Mouse (Mus musculus) megakaryocyte, embryonic 14.5 days (primary cell): ENCODE results near the gene Rab23. TPM values are rescaled to one million over a fixed set of nuclear protein-coding genes. Genes with fewer than 3 reads are reported as not detected.

Source experiments
- H3K27me3 ChIP-seq: replicated peaks from 2 replicates; pipeline ENCODE3; 2012; ENCODE audit warnings: inconsistent platforms
- H3K36me3 ChIP-seq: replicated peaks from 2 replicates; pipeline ENCODE3; 2012; ENCODE audit warnings: low read length, inconsistent platforms, mixed read lengths
- H3K4me1 ChIP-seq: 2 replicates; pipeline ENCODE4 v1.6.1; 2012; ENCODE audit warnings: inconsistent platforms
- H3K4me3 ChIP-seq: replicated peaks from 2 replicates; pipeline ENCODE3; 2012; ENCODE audit warnings: moderate library complexity, mild to moderate bottlenecking, inconsistent platforms
- H3K9me3 ChIP-seq: 2 replicates; pipeline ENCODE4 v1.6.1; 2012; ENCODE audit warnings: inconsistent platforms
- FLI1 ChIP-seq: IDR thresholded peaks from 2 replicates; pipeline ENCODE4 v1.6.1; 2012; ENCODE audit warnings: low read length, inconsistent platforms, mixed read lengths
- GATA1 ChIP-seq: IDR thresholded peaks from 3 replicates; pipeline ENCODE4 v1.6.1; 2012; ENCODE audit warnings: mixed read lengths, low read length, inconsistent platforms, borderline replicate concordance
- polyA plus RNA-seq: library from polyadenylated mRNA; stranded (reverse); fragments of >175 nt; gene quantifications from 2 replicates; pipeline ENCODE4 v1.2.3, GENCODE M21; 2012; ENCODE audit warnings: low replicate concordance; ENCODE audit not compliant: insufficient read depth

Gene Rab23
- polyA plus RNA-seq, 1 experiment: 0.45 TPM

DNA sequence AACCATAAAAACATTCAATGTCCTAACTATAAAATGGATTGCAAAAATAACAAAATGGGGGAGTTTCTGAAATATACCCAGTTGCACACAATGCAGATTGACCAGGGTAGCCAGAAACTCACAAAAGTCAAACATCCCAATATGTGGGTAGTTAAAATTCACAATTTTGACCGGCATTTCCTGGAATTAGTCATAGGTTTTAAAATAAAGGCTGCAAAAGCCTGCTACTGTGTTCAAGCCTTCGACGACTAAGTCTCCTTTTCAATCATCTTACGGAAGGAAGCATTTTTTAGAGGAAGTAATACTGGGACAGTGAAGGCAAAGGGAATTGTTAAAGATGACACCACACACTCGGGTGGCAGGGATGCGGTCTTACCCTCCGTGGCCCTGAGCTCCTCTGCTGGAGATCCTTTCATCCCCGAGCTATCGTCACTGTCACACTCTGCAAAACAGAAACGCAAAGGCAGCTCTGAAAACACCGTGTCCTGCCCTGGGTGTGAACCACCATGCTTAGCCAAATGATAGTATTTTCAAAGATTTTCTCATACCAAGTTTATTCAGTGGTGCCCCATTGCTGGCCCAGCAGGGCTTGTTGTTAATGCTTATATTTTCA lies 45.9 kb downstream of the Rab23 start:
- TF ChIP-seq GATA1 (no peak), FLI1 (no peak)
- Histone ChIP-seq H3K36me3 (peaks cover 91% of the 10 kb centered on the region), H3K27me3 (no peaks in the 10 kb centered on the region), H3K4me3 (no peak overlapping the region), H3K9me3 (no peaks in the 10 kb centered on the region), H3K4me1 (peaks cover 19% of the 10 kb centered on the region)

DNA sequence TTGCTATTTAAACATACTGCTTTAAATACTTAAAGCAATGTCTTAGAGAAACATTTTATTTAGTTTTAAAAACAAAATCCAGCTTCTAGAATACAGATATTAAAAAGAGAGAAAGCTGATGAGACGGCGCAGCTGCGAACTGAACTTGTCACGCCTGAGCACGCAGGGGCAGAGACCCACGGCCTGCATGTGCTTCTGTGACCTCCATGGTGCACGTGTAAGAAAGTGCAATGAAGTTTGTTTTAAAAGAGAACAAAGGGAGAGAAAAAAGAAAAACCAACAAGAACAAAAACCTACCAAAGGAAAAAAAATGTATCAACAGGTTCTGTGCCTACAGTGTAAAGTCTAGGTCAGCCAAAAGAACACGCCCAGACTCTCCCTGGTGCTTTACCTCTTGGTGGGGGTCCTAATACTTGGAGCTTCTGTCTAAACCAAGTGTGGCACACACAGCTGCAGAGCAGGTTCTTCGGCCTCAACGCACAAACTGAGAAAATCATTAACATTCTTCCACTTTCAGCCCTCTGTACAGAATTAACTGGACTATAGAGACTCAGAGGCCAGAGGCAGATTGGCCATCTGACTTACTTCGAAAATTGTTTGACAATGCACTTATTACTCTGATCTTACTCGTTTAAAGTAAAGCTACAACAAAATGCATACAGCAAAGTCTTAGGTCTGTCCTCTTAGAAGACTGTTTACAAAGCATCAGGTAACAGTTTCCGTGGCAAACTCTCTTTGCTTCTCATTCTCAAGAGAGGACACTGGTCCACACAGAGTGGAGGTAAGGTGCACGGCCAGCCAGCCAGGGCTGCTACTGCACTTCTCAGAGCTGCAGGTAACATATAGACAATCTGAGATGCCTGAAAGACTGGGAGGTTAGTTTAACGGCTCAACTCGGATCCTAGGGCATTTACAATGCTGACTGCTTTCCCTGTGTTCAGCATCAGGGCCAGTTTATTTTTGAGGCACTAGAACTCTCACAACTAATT lies 47.1 kb downstream of the Rab23 start:
- H3K4me1 ChIP-seq: peaks cover 19% of the 10 kb centered on the region
- no peak for TF ChIP-seq GATA1
- TF ChIP-seq FLI1: no peak
- no peaks in the 10 kb centered on the region for H3K9me3 ChIP-seq
- H3K27me3 ChIP-seq: no peaks in the 10 kb centered on the region
- H3K4me3 ChIP-seq: no peak overlapping the region
- H3K36me3 ChIP-seq: peaks cover 92% of the 10 kb centered on the region

DNA sequence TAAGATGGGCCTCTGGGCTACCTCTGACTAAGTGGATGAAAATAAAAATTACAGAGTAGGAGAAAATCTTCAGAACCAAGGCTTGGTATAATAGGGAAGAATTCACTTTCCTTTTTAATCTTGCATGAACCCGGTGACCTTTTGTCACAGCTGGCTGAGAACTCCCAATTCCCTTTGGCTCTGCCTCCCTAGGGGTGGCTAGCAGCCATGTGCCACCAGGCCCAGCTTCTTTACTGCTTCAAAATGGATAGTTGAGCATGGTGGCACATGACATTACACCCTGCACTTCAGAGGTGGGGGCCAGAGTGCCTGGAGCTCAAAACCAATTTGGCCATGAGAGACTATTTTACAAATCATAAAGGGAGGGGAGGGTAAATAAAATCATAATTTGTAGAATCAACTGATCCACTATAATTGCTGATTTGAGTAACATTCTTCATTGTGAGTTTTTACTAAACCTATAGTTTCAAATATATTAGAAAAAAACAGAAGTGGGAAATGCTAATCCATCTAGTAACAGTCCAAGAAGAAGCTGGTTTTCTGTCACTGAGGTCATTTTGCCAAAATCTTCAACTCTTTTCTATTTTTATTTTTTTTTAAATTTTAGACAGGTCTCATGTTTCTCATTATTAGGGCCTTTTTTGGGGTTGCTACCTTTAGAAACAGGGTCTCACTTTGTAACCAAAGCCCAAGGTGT lies 48.6 kb downstream of the Rab23 start:
- H3K27me3 ChIP-seq: no peaks in the 10 kb centered on the region
- no peak overlapping the region for H3K4me3 ChIP-seq
- H3K36me3 ChIP-seq: peaks cover 94% of the 10 kb centered on the region
- no peaks in the 10 kb centered on the region for H3K9me3 ChIP-seq
- peaks cover 12% of the 10 kb centered on the region for H3K4me1 ChIP-seq
- no peak for TF ChIP-seq GATA1
- no peak for TF ChIP-seq FLI1

DNA sequence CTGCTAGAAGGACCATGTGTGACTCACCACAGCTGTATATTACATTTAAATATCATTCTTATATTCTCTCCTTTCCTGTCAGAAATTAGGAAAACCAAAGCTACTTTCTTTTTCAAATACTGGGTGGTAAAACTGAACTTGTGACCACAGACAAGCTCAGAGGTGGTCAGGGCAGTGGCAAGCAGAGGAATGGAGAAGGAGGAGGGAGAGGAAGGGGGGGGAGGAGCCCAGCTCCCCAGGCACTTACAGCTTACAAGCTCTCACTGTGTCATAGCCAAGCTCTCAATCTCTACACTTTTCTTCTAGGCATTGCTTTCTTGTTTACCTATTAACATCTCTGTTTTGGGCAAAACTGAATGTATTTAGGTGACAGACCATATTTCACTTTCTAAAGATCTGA lies 49.1 kb downstream of the Rab23 start:
- Histone ChIP-seq H3K9me3 (no peaks in the 10 kb centered on the region), H3K4me3 (no peak overlapping the region), H3K4me1 (peaks cover 10% of the 10 kb centered on the region), H3K36me3 (peaks cover 90% of the 10 kb centered on the region), H3K27me3 (no peaks in the 10 kb centered on the region)
- no peak for TF ChIP-seq FLI1
- no peak for TF ChIP-seq GATA1

DNA sequence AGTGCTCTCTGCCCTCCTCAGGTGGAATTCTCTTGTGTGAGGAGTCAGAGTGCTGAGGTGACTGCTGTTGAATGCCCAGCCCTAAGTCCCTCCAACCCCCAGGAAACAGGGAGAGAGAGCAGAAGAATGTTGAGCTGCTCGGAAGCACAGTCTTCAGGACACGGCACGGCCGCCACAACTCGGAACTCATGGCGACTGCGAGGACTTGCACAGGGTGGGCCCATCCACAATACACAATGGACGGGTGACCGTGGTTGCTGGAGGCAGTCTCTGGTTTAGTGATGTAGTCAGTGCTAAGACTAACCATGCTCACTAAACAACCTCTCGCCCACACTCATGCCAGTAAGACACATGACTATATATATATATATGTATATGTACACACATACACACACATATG lies 51.9 kb downstream of the Rab23 start:
- Histone ChIP-seq H3K36me3 (peaks cover 91% of the 10 kb centered on the region), H3K27me3 (no peaks in the 10 kb centered on the region), H3K4me1 (peaks cover 14% of the 10 kb centered on the region), H3K9me3 (no peaks in the 10 kb centered on the region), H3K4me3 (no peak overlapping the region)
- TF ChIP-seq FLI1 (no peak), GATA1 (no peak)

DNA sequence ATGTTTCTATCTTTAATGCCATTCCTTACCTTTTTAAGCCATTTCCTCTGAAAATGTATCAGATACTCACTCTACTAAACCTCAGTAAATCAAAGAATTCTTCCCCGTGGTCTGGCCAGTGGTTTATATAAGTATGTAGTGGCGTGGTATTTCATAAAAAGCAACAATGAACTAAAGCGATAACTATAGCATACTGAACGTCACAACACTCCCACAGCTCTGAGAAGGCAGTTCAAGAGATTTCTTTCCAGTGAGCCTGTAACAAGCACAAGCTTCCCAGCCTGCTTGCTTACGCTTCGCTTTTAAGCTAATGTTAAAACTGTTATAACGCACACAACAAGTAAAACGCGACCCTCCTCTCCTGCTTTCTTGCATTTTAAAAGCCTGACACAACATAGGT lies 52.4 kb downstream of the Rab23 start:
- TF ChIP-seq GATA1 (no peak), FLI1 (no peak)
- H3K36me3 ChIP-seq: peaks cover 91% of the 10 kb centered on the region
- no peaks in the 10 kb centered on the region for H3K9me3 ChIP-seq
- no peak overlapping the region for H3K4me3 ChIP-seq
- H3K27me3 ChIP-seq: no peaks in the 10 kb centered on the region
- H3K4me1 ChIP-seq: peaks cover 18% of the 10 kb centered on the region

DNA sequence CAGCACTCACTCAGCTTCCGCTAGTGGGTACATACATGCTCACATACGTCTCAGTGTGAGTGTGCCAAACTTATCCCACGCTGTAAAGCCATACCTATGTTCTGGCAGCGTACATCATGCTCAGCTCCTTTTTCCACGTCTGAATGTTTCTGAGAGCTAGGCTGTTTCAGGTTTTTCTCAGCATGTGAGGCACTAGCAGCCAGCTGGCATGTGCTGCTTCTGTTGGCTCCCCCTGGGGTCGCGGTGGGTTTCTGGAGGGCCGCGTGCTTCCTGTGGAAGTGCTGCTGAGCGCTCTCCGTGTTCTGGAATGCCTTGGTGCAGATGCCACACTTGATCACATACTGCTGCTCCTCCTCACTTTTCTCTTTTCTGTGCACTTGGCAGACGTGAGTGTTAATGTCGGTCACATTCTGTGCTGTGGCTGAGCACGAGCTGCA lies 56.5 kb downstream of the Rab23 start:
- no peaks in the 10 kb centered on the region for H3K27me3 ChIP-seq
- H3K36me3 ChIP-seq: peaks cover 77% of the 10 kb centered on the region
- TF ChIP-seq FLI1: no peak
- TF ChIP-seq GATA1: no peak
- H3K9me3 ChIP-seq: no peaks in the 10 kb centered on the region
- no peak overlapping the region for H3K4me3 ChIP-seq
- peaks cover 8% of the 10 kb centered on the region; the same call in 1 of the 2 replicates for H3K4me1 ChIP-seq

DNA sequence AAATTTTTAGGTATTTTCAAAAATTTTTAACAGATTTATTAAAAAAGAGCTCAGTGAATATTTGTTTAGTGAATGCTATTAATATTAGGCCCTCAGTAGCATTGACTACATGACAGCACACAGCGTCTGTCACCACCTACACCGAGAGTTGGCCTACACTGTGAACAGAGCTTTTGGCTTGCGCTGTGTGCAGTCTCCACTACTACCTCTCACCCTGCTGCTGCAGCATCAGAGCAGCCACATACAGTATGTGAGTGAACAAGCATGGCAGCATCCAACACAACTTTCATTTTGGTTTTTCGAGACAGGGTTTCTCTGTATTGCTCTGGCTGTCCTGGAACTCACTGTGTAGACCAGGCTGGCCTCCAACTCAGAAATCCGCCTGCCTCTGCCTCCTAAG lies 64.9 kb downstream of the Rab23 start:
- H3K4me3 ChIP-seq: no peak overlapping the region
- H3K36me3 ChIP-seq: peaks cover 48% of the 10 kb centered on the region
- H3K9me3 ChIP-seq: no peaks in the 10 kb centered on the region
- TF ChIP-seq FLI1 (no peak), GATA1 (no peak)
- peaks cover 22% of the 10 kb centered on the region for H3K4me1 ChIP-seq
- no peaks in the 10 kb centered on the region for H3K27me3 ChIP-seq

DNA sequence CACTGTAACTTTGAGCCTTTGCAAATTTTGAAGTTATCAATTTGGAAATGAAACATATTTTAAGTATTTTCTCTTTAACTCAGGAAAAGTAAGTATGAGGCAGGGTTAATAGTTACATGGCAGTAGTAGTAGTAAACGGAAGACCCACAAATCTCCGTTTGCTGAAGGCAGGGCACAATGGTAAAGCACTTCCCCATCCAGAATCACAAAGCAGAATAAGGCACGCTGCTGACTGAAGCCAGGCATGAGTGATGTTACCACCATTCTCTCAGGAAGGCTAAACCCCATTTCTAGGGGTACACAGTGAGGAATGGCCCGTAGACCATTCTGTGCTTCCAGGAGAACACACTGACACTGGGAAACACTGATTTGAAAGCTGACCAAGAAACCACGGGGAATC lies 68.4 kb downstream of the Rab23 start:
- no peak for TF ChIP-seq FLI1
- TF ChIP-seq GATA1: no peak
- H3K36me3 ChIP-seq: peaks cover 38% of the 10 kb centered on the region

More for the DNA sequence above, 68.4 kb downstream of the Rab23 start:
- Histone ChIP-seq H3K9me3 (no peaks in the 10 kb centered on the region), H3K4me1 (peaks cover 28% of the 10 kb centered on the region), H3K4me3 (no peak overlapping the region), H3K27me3 (no peaks in the 10 kb centered on the region)
